Mouse (Mus musculus) embryonic facial prominence, embryonic 14.5 days (tissue): ENCODE results near the gene 1700028K03Rik. TPM values are rescaled to one million over a fixed set of nuclear protein-coding genes. Genes with fewer than 3 reads are reported as not detected.

Experiments
- ATAC-seq: fragments of 200-750 bp; cut with Nextera tagmentation; 2 replicates; pipeline ENCODE4 v1.8.0; 2017; ENCODE audit warnings: low read depth, moderate number of reproducible peaks, moderate TSS enrichment
- DNase-seq: peaks from one replicate; pipeline ENCODE4 v3.0.0-alpha.2; 2015; ENCODE audit warnings: low spot score
- H3K27ac ChIP-seq: fragments of 300-500 bp; sonication (generic); replicated peaks from 2 replicates; pipeline ENCODE4 v1.5.1; 2014; ENCODE audit warnings: low read depth, mild to moderate bottlenecking, low read length, moderate library complexity
- H3K27me3 ChIP-seq: fragments of 300-500 bp; sonication (generic); replicated peaks from 2 replicates; pipeline ENCODE4 v1.6.1; 2014; ENCODE audit warnings: low read length; ENCODE audit not compliant: control insufficient read depth, insufficient read depth
- H3K36me3 ChIP-seq: fragments of 300-500 bp; sonication (generic); 2 replicates; pipeline ENCODE4 v1.6.1; 2014; ENCODE audit warnings: low read length, mixed read lengths; ENCODE audit not compliant: control insufficient read depth, insufficient read depth
- H3K4me1 ChIP-seq: fragments of 300-500 bp; sonication (generic); 2 replicates; pipeline ENCODE4 v1.6.1; 2014; ENCODE audit warnings: antibody characterized with exemption, low read length; ENCODE audit not compliant: control insufficient read depth, insufficient read depth
- H3K4me2 ChIP-seq: fragments of 300-500 bp; sonication (generic); 2 replicates; pipeline ENCODE4 v1.6.1; 2014; ENCODE audit warnings: low read depth, mild to moderate bottlenecking, low read length, moderate library complexity, mixed read lengths
- H3K4me3 ChIP-seq: fragments of 300-500 bp; sonication (generic); 2 replicates; pipeline ENCODE4 v1.5.1; 2014; ENCODE audit warnings: low read depth, mild to moderate bottlenecking, low read length
- H3K9ac ChIP-seq: fragments of 300-500 bp; sonication (generic); 2 replicates; pipeline ENCODE4 v1.6.1; 2014; ENCODE audit warnings: low read depth, mild to moderate bottlenecking, low read length, moderate library complexity, mixed read lengths
- H3K9me3 ChIP-seq: fragments of 300-500 bp; sonication (generic); 2 replicates; pipeline ENCODE4 v1.6.1; 2016; ENCODE audit warnings: low read length; ENCODE audit not compliant: control insufficient read depth
- WGBS: fragments of 180-500 bp; shearing (Covaris S2); extraction: QIAGEN DNeasy Blood & Tissue Kit; methylation state at CpG from one replicate; pipeline ENCODE4 v1.1.7; 2014; 5-methylcytosine and 5-hydroxymethylcytosine counted together
- polyA plus RNA-seq: library from polyadenylated mRNA; unstranded; fragments of >200 nt; fragmentation: Nextera tagmentation; extraction: Ambion mirVana; gene quantifications from 2 replicates; pipeline ENCODE4 v1.2.1, GENCODE M21; 2014

The 1700028K03Rik gene
- polyA plus RNA-seq, 1 experiment from 2014 or later = 0.33 TPM

DNA sequence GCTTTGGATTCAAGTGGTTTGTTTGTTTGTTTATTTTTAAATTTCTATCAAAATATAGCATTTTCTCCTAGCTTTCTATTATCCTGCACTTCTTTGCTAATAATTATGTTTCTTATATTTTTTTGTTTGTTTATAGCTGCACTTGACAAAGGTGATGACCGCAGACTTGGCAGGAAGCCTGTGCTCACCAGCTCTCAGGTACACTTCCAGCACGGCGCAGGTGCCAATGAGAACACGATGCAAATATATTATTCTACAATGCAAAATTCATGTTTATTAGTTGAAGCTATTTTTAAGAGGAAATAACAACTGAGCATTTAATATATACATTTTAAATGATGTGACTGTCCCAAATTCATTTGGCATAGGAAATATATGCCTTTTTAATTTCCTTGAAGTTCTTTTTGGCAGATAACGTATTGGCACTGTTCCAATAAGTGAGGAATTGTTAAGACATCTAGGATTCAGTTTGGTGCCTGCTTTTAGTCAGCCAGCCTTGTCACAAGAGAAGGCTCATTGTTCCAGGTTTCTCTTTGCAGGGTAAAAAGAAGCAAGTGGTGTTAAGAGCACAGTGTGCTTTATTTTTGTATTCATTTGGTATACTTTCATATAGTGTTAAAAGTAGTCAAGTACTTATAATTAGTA is 34.5 kb upstream of the 1700028K03Rik start:
- no peak for DNase-seq
- no peak for ATAC-seq
- Histone ChIP-seq H3K4me2 (no peak overlapping the region), H3K36me3 (no peaks in the 10 kb centered on the region), H3K4me3 (no peak overlapping the region), H3K27me3 (no peaks in the 10 kb centered on the region), H3K9me3 (no peaks in the 10 kb centered on the region), H3K27ac (no peak overlapping the region), H3K9ac (no peak overlapping the region), H3K4me1 (no peaks in the 10 kb centered on the region)
- WGBS = 90% methylated on average over 5 of the region's 5 CpGs

DNA sequence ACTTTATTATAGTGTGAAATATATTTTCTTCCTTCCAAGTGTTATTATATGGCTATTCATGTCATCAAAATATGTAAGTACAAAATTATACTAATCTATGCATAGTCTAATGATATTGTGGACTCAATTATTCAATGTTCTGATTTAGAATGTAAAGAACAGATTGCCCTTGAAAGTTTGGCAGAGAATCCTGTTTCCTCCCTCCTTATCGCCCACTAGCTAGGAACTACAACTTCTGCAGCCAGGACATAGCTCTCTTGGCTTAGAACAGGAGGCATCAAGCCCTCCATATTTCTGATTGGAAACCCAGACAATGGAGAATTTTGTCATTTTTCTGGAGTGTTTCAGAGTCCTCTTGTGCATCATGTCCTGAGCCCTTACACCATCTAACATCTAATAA is 33.8 kb upstream of the 1700028K03Rik start:
- H3K4me2 ChIP-seq = no peak overlapping the region
- 86% methylated on average over 1 of the region's 1 CpGs for WGBS
- no peak for DNase-seq
- H3K9ac ChIP-seq = no peak overlapping the region
- no peaks in the 10 kb centered on the region for H3K9me3 ChIP-seq
- H3K4me3 ChIP-seq = no peak overlapping the region
- H3K27me3 ChIP-seq = no peaks in the 10 kb centered on the region
- no peaks in the 10 kb centered on the region for H3K36me3 ChIP-seq
- no peaks in the 10 kb centered on the region for H3K4me1 ChIP-seq
- ATAC-seq = no peak
- H3K27ac ChIP-seq = no peak overlapping the region

DNA sequence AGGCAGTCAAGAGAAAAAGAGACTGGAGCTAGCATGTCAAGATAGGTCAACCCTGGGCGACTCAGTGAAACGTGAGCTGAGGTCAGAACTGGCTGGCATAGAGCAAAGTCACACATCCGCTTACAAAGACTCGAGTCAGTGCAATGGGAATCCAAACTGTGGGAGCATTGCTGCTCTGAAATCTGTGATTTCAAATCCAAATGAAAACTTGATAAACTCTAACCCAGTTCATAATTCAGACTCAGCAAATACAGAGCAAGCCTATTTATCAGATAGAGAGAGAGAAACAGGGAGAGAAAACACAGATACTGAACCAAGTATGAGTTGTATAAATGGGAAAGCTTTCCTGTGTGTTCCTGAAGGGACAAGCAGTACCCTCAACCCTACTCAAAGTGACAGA is 27.2 kb upstream of the 1700028K03Rik start, which contains the start of gene Gm42669:
TSS of gene Gm42669 (plus strand) at position 301 of the 400 bp plus-strand sequence.
- no peaks in the 10 kb centered on the region for H3K4me1 ChIP-seq
- H3K27me3 ChIP-seq = no peaks in the 10 kb centered on the region
- H3K27ac ChIP-seq = no peak within 1 kb of the TSS
- no peaks in the 10 kb centered on the region for H3K36me3 ChIP-seq
- DNase-seq = no peak
- no peak within 1 kb of the TSS for H3K9ac ChIP-seq
- H3K9me3 ChIP-seq = no peaks in the 10 kb centered on the region
- H3K4me3 ChIP-seq = no peak within 1 kb of the TSS
- WGBS = 70% methylated on average over 4 of the region's 4 CpGs
- ATAC-seq = no peak
- no peak within 1 kb of the TSS for H3K4me2 ChIP-seq

DNA sequence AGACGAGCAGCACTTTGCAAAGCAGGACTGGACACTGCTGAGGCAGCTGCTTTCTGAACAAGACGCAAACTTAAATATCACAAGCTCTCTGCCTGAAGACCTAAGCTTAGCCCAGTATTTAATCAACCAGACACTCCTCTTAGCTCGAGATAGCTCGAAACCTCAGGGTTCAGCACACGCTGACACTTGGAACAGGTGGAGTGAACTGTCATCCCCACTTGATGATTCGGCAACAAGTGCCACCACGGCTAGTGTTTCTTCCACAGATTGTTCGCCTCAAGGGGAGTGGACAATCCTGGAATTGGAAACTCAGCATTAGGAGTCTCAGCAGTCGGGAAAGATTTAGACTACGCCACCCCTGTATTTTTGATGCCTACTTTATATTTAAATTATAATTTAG is 24.0 kb upstream of the 1700028K03Rik start:
- WGBS = 83% methylated on average over 10 of the region's 10 CpGs
- Histone ChIP-seq H3K36me3 (no peaks in the 10 kb centered on the region), H3K4me1 (no peaks in the 10 kb centered on the region), H3K9ac (no peak overlapping the region), H3K27ac (no peak overlapping the region), H3K4me2 (no peak overlapping the region), H3K27me3 (no peaks in the 10 kb centered on the region), H3K9me3 (no peaks in the 10 kb centered on the region), H3K4me3 (no peak overlapping the region)
- DNase-seq (peak; percentile 52), ATAC-seq (peak; percentile 62; the same call in 1 of the 2 replicates)

DNA sequence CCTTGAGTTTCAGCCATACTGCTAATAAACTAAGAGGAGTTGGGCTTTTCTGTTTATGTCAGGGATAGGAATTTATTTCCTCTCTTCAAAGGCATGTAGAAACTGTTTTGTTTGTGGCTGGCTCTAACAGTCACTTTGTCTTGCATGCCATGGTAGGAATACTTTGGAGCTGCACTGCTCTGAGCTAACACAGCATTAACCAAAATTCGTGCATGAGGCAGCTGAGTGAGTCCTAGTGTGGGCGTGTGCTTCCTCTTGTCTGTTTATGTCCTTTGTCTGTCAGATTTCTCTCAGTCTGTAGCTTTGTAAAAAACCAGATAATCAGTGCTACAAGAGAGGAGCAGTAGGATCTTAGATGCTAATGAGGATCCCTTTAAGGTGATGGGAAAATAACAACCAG is 23.2 kb upstream of the 1700028K03Rik start:
- no peak overlapping the region for H3K9ac ChIP-seq
- no peak for DNase-seq
- no peaks in the 10 kb centered on the region for H3K36me3 ChIP-seq
- no peaks in the 10 kb centered on the region for H3K4me1 ChIP-seq
- H3K4me3 ChIP-seq = no peak overlapping the region
- no peaks in the 10 kb centered on the region for H3K9me3 ChIP-seq
- no peak overlapping the region for H3K27ac ChIP-seq
- ATAC-seq = no peak
- no peaks in the 10 kb centered on the region for H3K27me3 ChIP-seq
- WGBS = 44% methylated on average over 2 of the region's 2 CpGs
- H3K4me2 ChIP-seq = no peak overlapping the region

DNA sequence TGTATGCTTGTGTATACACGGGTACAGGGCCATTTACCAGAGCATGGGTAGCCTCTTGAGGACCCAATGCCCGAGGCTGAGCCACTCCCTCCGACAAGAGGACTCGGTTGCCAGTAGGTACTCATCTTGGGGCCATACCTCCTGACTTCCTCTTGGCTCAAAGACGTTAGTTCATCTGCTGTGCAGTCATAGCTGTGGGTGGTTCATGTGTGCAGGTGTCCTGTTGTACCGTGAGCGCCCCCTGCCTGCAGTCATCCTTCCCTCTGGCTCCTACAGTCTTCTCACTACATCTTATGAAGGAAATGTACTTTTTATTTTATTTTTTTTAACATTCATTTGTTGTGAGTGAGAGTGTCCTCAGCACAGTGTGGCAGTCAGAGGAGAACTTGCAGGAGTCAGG is 20.9 kb upstream of the 1700028K03Rik start:
- H3K27ac ChIP-seq = no peak overlapping the region
- no peak overlapping the region for H3K4me2 ChIP-seq
- WGBS = 50% methylated on average over 7 of the region's 7 CpGs
- H3K4me3 ChIP-seq = no peak overlapping the region
- H3K9ac ChIP-seq = no peak overlapping the region
- H3K27me3 ChIP-seq = no peaks in the 10 kb centered on the region
- DNase-seq (peak; percentile 66), ATAC-seq (peak; percentile 55; the same call in 1 of the 2 replicates)
- H3K9me3 ChIP-seq = no peaks in the 10 kb centered on the region
- H3K36me3 ChIP-seq = no peaks in the 10 kb centered on the region
- H3K4me1 ChIP-seq = no peaks in the 10 kb centered on the region

DNA sequence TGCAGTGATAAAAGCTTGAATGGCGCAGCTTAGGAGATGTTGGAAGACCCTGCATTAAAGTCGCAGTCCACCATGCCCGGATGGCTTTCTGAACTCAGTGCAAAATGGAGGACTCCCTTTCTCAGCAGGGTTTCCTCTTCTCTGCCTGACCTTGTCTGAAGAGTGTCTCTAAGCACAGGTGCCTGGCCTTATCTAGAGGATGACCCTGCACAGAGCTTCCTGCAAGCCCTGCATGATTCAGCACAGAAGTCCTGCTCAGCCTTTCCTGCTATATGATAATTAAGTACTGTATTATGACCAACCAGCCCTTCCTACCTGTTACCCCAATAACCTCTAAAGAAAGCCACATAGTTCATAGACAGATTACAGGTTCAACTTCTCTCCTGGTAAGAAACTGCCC is 19.1 kb upstream of the 1700028K03Rik start:
- Histone ChIP-seq H3K36me3 (no peaks in the 10 kb centered on the region), H3K4me1 (no peaks in the 10 kb centered on the region), H3K27ac (no peak overlapping the region), H3K9me3 (no peaks in the 10 kb centered on the region), H3K27me3 (no peaks in the 10 kb centered on the region), H3K4me3 (no peak overlapping the region), H3K9ac (no peak overlapping the region), H3K4me2 (no peak overlapping the region)
- ATAC-seq (no peak), DNase-seq (no peak)
- WGBS = 89% methylated on average over 3 of the region's 3 CpGs

DNA sequence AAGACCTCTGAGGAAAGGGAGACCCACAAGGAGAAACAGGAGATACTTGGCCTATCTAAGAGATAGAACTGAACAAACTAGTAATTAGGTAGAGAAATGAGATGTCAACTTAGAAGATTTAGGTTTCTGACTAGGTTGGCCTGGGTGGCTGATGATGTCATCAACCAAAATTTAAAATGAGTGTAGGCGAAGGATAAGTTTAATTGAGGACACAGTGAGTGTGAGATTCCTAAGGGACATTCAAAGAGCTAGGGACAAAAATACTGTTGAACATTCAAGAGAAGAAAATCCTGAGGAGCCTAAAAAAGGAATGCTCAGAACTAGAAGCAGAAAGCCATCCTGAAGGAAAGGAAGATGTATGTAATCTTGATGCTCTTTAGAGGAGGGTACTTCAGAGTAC is 18.4 kb upstream of the 1700028K03Rik start:
- Histone ChIP-seq H3K4me1 (no peaks in the 10 kb centered on the region), H3K27me3 (no peaks in the 10 kb centered on the region), H3K27ac (no peak overlapping the region), H3K9ac (no peak overlapping the region), H3K4me2 (no peak overlapping the region), H3K36me3 (no peaks in the 10 kb centered on the region), H3K4me3 (no peak overlapping the region), H3K9me3 (no peaks in the 10 kb centered on the region)
- 97% methylated on average over 1 of the region's 1 CpGs for WGBS
- DNase-seq = no peak
- ATAC-seq = no peak

DNA sequence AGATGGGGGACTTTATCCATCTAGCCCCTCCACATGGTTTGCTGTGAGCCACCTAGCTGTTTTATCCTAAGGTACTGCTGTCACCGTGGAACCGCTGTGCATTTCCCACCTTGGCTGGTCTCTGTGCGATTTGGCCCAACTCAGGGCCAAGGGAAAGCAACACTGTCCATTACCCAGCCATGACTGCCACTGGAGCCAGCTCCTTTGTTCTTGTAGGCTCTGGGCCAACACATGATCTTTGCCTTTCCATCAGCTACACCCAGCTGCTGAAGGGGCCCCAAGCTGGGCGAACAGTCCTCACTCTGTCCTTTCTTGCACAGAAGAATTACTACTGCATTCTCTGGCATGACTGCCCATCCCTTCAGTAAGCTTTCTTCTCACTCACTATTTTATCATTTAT is 15.9 kb upstream of the 1700028K03Rik start:
- WGBS = 86% methylated on average over 3 of the region's 4 CpGs
- ATAC-seq = no peak
- H3K4me3 ChIP-seq = no peak overlapping the region
- H3K4me1 ChIP-seq = no peaks in the 10 kb centered on the region
- no peak overlapping the region for H3K9ac ChIP-seq
- no peaks in the 10 kb centered on the region for H3K9me3 ChIP-seq
- no peak overlapping the region for H3K4me2 ChIP-seq
- DNase-seq = no peak
- H3K27ac ChIP-seq = no peak overlapping the region
- H3K27me3 ChIP-seq = no peaks in the 10 kb centered on the region
- H3K36me3 ChIP-seq = no peaks in the 10 kb centered on the region
